Mouse (Mus musculus) heart, embryonic 11.5 days (tissue): ENCODE data around the gene Obp2a. TPM values are rescaled to one million over a fixed set of nuclear protein-coding genes. Genes with fewer than 3 reads are reported as not detected.
"Not testable (repeated sequence)": the region's sequence is repeated elsewhere in the genome, so short reads cannot be mapped to it uniquely, and the experiment has no call there.

Experiments
- ATAC-seq: fragments of 200-750 bp; cut with Nextera tagmentation; replicated peaks from 2 replicates; pipeline ENCODE4 v1.8.0; 2017; ENCODE audit warnings: moderate library complexity; ENCODE audit not compliant: insufficient number of reproducible peaks, low FRiP score, low TSS enrichment
- H3K27ac ChIP-seq: fragments of 300-500 bp; sonication (generic); 2 replicates; pipeline ENCODE4 v1.5.1; 2014; ENCODE audit warnings: mild to moderate bottlenecking, low read depth, low read length
- H3K27me3 ChIP-seq: fragments of 300-500 bp; sonication (generic); 2 replicates; pipeline ENCODE4 v1.6.1; 2014; ENCODE audit warnings: mild to moderate bottlenecking, low read length, mixed read lengths; ENCODE audit not compliant: control insufficient read depth, insufficient read depth
- H3K36me3 ChIP-seq: fragments of 300-500 bp; sonication (generic); 2 replicates; pipeline ENCODE4 v1.6.1; 2014; ENCODE audit warnings: mild to moderate bottlenecking, low read length, moderate library complexity, mixed read lengths; ENCODE audit not compliant: control insufficient read depth, insufficient read depth
- H3K4me1 ChIP-seq: fragments of 300-500 bp; sonication (generic); 2 replicates; pipeline ENCODE4 v1.6.1; 2014; ENCODE audit warnings: low read length; ENCODE audit not compliant: control insufficient read depth, insufficient read depth
- H3K4me2 ChIP-seq: fragments of 300-500 bp; sonication (generic); 2 replicates; pipeline ENCODE4 v1.6.1; 2014; ENCODE audit warnings: mild to moderate bottlenecking, moderate library complexity
- H3K4me3 ChIP-seq: fragments of 300-500 bp; sonication (generic); 2 replicates; pipeline ENCODE4 v1.5.1; 2014; ENCODE audit warnings: low read depth, low read length
- H3K9ac ChIP-seq: fragments of 300-500 bp; sonication (generic); 2 replicates; pipeline ENCODE4 v1.6.1; 2014; ENCODE audit warnings: mild to moderate bottlenecking, low read depth, low read length, moderate library complexity
- H3K9me3 ChIP-seq: fragments of 300-500 bp; sonication (generic); replicated peaks from 2 replicates; pipeline ENCODE4 v1.6.1; 2016; ENCODE audit warnings: low read length; ENCODE audit not compliant: control insufficient read depth
- WGBS: fragments of 180-500 bp; shearing (Covaris S2); extraction: QIAGEN DNeasy Blood & Tissue Kit; methylation state at CpG from one replicate; pipeline ENCODE4 v1.1.7; 2014; ENCODE audit not compliant: insufficient replicate concordance; 5-methylcytosine and 5-hydroxymethylcytosine counted together
- polyA plus RNA-seq: library from polyadenylated mRNA; unstranded; fragments of >200 nt; fragmentation: Nextera tagmentation; extraction: Ambion mirVana; gene quantifications from 2 replicates; pipeline ENCODE4 v1.2.1, GENCODE M21; 2014

Gene Obp2a
- polyA plus RNA-seq, 1 experiment from 2014 or later: not detected

- no peaks in the 10 kb centered on the region for H3K27me3 ChIP-seq
- no peak for ATAC-seq
- no peak overlapping the region for H3K4me3 ChIP-seq
- H3K4me2 ChIP-seq: no peak overlapping the region
- 61% methylated on average over 5 of the region's 5 CpGs for WGBS
- H3K27ac ChIP-seq: no peak overlapping the region
- no peak overlapping the region for H3K9ac ChIP-seq
- no peaks in the 10 kb centered on the region for H3K36me3 ChIP-seq
- H3K9me3 ChIP-seq: no peaks in the 10 kb centered on the region
- no peaks in the 10 kb centered on the region for H3K4me1 ChIP-seq
Observed at GRCm38 (mm10) chr2:25701001-25701400, 1.2 kb downstream of the Obp2a start.

DNA sequence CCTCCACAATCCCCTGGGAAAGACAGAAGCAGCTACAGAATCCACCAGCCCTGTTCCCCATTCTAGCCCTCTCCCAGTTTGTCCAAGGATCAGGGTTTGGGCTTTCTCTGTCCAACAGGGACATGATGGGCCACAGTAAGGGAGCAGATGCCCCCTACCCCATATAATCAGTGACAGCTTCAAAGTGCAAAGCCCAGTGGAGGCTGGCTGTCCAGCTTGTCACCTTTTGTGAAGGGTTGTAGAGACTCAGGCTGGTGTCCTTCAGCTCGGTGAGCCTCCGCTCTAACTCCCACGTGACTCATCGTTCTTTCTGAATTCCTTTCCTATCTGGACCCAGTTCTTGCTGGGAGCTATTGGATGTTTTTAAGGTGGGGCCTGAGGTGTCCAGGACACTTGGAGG is 3.9 kb downstream of the Obp2a start:
- WGBS: 44% methylated on average over 4 of the region's 4 CpGs

DNA sequence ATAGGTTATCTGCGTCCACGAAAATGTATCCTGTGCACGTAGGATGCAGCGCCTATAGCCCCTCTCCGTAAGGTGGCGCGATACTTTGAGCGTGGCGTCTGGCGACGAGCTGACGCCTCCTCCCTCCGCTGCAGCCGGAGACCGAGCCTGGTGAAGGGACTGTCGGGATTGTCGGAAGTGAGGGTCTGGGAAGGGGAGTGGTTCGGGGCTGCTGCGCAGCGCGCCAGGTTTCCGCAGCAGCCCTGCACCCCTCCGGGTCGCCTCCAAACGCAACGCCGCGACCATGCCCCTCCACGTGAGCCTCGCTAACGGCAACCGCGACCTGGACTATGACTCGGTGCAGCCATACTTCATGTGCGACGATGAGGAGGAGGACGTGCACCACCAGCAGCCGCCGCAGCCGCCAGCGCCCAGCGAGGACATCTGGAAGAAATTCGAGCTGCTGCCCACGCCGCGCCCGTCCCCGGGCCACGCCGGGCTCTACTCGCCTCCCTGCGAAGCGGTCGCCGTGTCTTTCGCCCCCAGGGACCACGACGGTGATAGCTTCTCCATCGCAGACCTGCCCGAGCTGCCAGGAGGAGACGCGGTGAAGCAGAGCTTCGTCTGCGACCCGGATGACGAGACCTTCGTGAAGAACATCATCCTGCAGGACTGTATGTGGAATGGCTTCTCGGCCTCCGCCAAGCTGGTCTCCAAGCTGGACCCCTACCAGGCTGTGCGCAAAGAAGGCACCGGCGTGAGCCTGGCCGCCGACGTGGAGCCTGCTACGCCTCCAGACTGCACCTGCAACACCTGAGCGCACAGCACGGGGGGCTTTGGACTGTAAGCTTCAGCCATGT is 7.0 kb downstream of the Obp2a start, which contains the start of gene Bmyc:
Bmyc (plus strand) TSS at position 97 of the 839 bp plus-strand sequence.
- Histone ChIP-seq H3K27me3 (no peaks in the 10 kb centered on the region), H3K4me3 (peak within 1 kb of the TSS; percentile 81)
- ATAC-seq: peak; percentile 71; the same call in 1 of the 2 replicates

More for the DNA sequence above, 3.9 kb downstream of the Obp2a start:
- no peak overlapping the region for H3K4me2 ChIP-seq
- no peak overlapping the region for H3K9ac ChIP-seq
- H3K4me1 ChIP-seq: no peaks in the 10 kb centered on the region
- H3K27me3 ChIP-seq: no peaks in the 10 kb centered on the region
- no peak overlapping the region for H3K27ac ChIP-seq
- no peaks in the 10 kb centered on the region for H3K36me3 ChIP-seq
- no peak overlapping the region for H3K4me3 ChIP-seq
- no peaks in the 10 kb centered on the region for H3K9me3 ChIP-seq
- no peak for ATAC-seq

DNA sequence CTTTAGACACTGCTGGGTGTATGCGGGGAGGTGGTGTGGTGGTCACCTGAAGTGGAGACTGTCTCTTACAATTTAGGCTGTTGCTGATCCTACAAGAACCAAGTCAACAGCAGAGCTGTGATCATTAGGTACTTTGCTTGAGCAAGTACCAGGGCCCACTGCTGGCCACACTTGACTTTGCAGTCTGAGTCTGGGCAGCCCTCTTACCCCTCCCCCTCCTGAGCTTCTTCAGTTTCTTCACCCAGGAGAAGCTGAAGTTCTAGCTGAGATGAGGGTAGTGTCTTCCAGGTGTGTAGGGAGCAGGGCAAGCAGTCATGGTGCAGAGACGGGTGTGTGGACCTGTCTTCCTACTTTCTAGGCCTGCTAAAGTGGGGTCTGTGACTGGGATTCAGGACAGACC is 8.3 kb downstream of the Obp2a start:
- no peak overlapping the region for H3K4me3 ChIP-seq
- ATAC-seq: no peak
- H3K27me3 ChIP-seq: no peaks in the 10 kb centered on the region
- no peaks in the 10 kb centered on the region for H3K9me3 ChIP-seq
- peak overlapping the region; percentile 27; the same call in 1 of the 2 replicates for H3K4me2 ChIP-seq
- H3K36me3 ChIP-seq: no peaks in the 10 kb centered on the region
- H3K9ac ChIP-seq: no peak overlapping the region
- H3K27ac ChIP-seq: no peak overlapping the region
- no peaks in the 10 kb centered on the region for H3K4me1 ChIP-seq
- WGBS: 75% methylated on average over 2 of the region's 2 CpGs

More for the DNA sequence above, 7.0 kb downstream of the Obp2a start, which contains the start of gene Bmyc:
- peak within 1 kb of the TSS; percentile 79 for H3K9ac ChIP-seq
- H3K9me3 ChIP-seq: no peaks in the 10 kb centered on the region
- no peaks in the 10 kb centered on the region for H3K4me1 ChIP-seq
- peak within 1 kb of the TSS; percentile 59; the same call in 1 of the 2 replicates for H3K27ac ChIP-seq
- no peaks in the 10 kb centered on the region for H3K36me3 ChIP-seq
- peak within 1 kb of the TSS; percentile 97 for H3K4me2 ChIP-seq
- WGBS: under 1% methylated on average over 78 of the region's 78 CpGs

DNA sequence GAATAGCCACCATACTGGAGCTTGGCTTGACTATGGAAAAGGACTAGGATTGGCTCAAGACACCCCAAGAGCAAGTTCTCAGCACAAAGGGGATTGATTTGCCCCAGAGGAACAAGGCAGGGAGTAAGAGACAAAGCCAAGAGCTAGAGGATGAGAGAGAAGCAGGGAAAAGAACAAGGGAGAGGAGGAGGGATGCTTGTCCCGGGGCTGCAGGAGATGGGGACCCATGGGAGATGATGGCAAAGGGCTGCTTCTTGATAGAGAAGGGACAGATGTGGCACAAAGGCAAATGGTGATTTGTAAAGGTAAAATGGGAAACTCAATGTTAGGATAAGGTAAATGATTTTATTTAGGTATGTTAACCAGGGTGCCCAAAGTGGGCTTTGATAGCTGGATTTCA is 9.2 kb downstream of the Obp2a start:
- H3K36me3 ChIP-seq, H3K4me2 ChIP-seq, H3K9me3 ChIP-seq, H3K27me3 ChIP-seq, H3K4me3 ChIP-seq, ATAC-seq, H3K9ac ChIP-seq, H3K27ac ChIP-seq, H3K4me1 ChIP-seq: not testable (repeated sequence)
- 87% methylated on average over 1 of the region's 1 CpGs for WGBS

- not testable (repeated sequence) for H3K4me3 ChIP-seq, H3K36me3 ChIP-seq, H3K4me1 ChIP-seq, H3K9me3 ChIP-seq, H3K27me3 ChIP-seq, H3K4me2 ChIP-seq, H3K9ac ChIP-seq, H3K27ac ChIP-seq, ATAC-seq
- 73% methylated on average over 2 of the region's 2 CpGs for WGBS
Observed at GRCm38 (mm10) chr2:25709791-25710190, 9.9 kb downstream of the Obp2a start.

GRCm38 (mm10) chr2:25711641-25712040 is 11.8 kb downstream of the Obp2a start:
- not testable (repeated sequence) for H3K4me2 ChIP-seq, H3K4me1 ChIP-seq, H3K4me3 ChIP-seq, H3K36me3 ChIP-seq, H3K9me3 ChIP-seq, ATAC-seq, H3K27me3 ChIP-seq, H3K9ac ChIP-seq, H3K27ac ChIP-seq
- WGBS: 25% methylated on average over 3 of the region's 3 CpGs

GRCm38 (mm10) chr2:25717222-25717621 is 17.4 kb downstream of the Obp2a start:
- Histone ChIP-seq H3K9me3 (no peaks in the 10 kb centered on the region), H3K9ac (no peak overlapping the region), H3K4me2 (no peak overlapping the region), H3K27ac (no peak overlapping the region), H3K4me1 (no peaks in the 10 kb centered on the region), H3K27me3 (no peaks in the 10 kb centered on the region), H3K4me3 (no peak overlapping the region), H3K36me3 (no peaks in the 10 kb centered on the region)
- ATAC-seq: no peak
